Mouse (Mus musculus): Measurements from ENCODE around the gene Pkdcc.

DNA sequence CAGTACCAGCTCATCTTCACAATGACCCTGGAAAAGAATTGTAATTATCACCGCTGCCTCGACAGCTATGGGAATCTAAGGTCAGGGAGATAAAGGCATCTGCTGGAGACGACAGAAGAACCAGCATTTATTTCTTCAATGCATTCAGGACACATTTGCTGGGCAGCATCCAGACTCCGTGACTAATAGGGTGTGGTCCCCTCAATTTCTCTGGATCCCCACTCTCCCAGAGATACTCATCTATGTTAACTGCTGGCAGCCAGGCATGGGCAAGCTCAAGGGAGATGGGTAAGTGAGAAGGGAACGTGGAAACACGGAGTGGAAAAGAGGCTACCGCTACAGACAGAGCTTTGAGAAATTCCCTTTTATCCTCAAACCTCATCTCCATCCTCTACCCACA, 34.0 kb upstream of the Pkdcc start:
- TF ChIP-seq POLR2A (IDR thresholded peaks at IDR 0.05; ENCODE audit: borderline replicate concordance, extremely low read depth, low read depth, low read length) = no peak
- no peak for TF ChIP-seq CTCF (IDR thresholded peaks at IDR 0.05; ENCODE audit: insufficient read depth, low read length)
